Mouse (Mus musculus) ES-Bruce4 (cell line): ENCODE data around the gene Ttc5.

Source experiments
- CTCF ChIP-seq: IDR thresholded peaks from one replicate; pipeline ENCODE4 v1.8.1; 2011; ENCODE audit warnings: low read depth, low read length
- EP300 ChIP-seq: IDR thresholded peaks from 2 replicates; pipeline ENCODE4 v1.6.1; 2011; ENCODE audit warnings: low read depth, low read length; ENCODE audit not compliant: insufficient read depth

DNA sequence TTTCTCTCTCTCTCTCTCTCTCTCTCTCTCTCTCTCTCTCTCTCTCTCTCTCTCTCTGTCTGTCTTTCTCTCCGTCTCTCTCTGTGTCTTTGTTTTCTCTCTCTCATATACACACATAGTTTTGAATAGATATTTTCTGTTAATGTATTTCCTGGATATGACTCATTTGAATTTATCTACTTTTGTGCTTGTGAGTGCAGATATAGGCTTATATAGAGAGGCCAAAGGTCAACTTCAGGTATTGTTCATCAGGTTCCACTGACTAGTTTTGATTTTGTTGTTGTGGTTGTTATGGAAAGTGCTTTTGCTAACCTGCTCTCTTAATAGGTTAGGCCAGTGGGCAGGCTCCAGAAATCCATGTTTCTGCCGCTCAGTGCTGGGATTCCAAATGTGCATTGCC is 27.7 kb upstream of the Ttc5 start:
- TF ChIP-seq EP300 (no peak), CTCF (no peak)
